Mouse (Mus musculus) thymus, postnatal 25 days (tissue): ENCODE measurements around the gene Fis1.
"Not testable (repeated sequence)": the region's sequence is repeated elsewhere in the genome, so short reads cannot be mapped to it uniquely, and the experiment has no call there.

Source experiments
- DNase-seq: peaks from one replicate; pipeline ENCODE4 v3.0.0; 2022

Fis1 gene

DNA sequence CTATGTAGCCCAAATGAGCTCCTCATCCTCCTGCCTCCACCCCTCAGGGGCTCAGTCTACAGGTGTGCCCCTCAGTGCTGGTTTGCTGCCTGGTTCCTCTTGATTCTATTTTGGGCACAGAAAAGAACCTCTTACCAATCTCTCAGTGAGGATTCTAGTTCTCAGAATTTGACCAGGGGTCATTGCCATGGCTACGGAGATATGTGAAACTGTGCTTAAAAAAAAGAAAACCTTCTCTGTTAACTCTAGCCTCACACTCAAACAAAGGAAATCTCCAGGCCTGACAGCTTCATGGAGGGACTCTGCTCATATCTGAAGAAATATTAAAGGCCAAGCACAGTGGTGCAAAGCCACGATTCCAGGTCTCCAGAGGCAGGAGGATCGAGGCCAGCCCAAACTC is 10.3 kb upstream of the Fis1 start:
- DNase-seq, result no peak

- no peak for DNase-seq
These were observed 9.7 kb upstream of the Fis1 start for GRCm38 (mm10) chr5:136943382-136943781.

GRCm38 (mm10) chr5:136945084-136945483 is 8.0 kb upstream of the Fis1 start:
- DNase-seq, result no peak

DNA sequence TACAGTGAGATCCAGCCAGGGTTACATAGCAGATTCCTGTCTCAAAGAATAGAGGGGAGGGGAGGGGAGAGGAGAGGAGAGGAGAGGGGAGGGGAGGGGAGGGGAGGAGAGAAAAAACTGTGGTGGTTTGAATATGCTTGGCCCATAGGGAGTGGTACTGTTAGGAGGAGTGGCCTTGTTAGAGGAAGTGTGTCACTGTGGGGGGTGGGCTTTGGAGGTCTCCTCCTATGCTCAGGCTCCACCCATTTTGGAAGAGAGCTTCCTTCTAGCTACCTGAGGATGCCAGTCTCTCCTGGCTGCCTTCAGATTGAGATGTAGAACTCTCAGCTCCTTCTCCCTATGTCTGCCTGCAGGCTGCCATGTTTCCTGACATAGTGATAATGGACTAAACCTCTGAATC is 5.2 kb upstream of the Fis1 start:
- no peak for DNase-seq

DNA sequence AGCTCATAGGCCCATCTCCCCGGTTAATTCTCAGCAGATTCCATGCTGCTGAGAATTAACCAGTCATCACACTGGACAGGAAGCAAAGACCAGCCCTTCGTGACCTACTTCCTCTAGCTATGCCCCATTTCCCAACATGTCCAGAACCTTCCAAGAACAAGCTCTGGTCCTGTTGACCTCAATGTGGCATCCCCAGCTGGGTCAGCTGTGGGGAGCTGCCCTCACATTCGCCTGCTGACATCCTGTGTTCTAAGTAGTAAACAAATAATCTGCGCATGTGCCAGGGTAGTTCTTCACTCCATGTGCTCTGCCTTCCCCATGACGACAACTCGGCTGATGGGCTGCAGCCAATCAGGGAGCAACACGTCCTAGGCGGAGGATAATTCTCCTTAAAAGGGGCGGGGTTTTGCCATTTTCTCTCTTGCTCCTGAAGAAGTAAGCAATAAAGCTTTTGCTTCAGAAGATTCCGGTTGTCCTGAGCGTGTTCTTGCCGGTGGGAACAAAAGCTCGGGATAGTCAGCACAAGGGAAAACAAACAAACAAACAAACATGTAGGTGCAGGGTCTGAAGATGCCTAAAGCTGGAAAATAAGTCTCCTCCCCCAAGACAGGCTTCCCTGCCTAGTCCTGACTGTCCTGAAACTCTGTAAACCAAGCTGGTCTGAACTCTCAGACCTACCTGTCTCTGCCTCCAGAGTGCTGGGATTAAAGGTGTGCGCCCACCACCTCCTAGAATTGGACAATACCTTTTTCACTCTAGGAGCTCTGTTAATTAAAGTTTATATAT is 3.3 kb upstream of the Fis1 start:
- DNase-seq, result not testable (repeated sequence)

DNA sequence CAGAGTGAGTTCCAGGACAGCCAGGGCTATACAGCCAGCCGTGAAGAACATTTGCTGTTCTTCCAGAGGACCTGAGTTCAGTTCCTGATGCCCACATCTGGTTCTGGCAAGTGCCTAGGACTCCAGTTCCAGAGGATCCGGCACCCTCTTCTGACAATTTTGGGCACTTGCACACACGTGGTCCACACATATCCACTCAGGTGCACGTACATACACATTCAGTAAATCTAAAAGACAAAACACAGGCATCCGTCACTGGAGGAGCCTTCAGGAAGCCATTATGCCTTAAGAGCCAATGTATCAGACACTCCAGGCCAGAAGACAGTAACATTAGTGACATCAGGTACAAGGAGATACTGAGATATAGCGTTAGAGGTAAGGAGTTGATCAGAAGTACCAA is 2.6 kb upstream of the Fis1 start:
- DNase-seq, result no peak

GRCm38 (mm10) chr5:136952153-136952552 is 922 bp upstream of the Fis1 start:
- no peak for DNase-seq

DNA sequence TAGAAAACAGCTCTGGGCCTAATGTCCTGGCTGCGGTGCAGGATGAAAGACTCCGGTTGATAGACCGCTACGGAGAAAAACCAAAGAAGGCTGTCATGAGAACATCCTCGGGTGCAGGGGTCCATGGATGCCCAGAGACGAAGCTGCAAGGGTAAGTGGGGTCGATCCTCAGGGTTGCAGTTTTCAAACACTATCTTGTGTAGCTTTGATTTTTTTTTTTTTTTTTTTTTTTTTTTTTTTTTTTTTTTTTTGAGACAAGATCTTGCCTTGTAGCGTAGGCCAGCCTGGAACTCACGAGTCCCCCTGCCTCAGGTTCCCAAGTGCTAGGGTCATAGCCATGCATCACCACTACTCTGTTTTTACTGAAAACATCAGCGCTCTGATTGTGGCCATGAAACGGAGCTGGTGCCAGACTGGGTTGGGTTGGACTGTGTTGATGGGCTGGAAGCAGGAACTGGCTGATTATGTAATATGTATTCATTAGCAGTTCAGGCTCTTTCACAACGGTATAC is 421 bp downstream of the Fis1 start:
- no peak for DNase-seq

GRCm38 (mm10) chr5:136955622-136956021 is 2.5 kb downstream of the Fis1 start:
- DNase-seq, result no peak

GRCm38 (mm10) chr5:136957250-136957649 is 4.2 kb downstream of the Fis1 start:
- no peak for DNase-seq

- no peak for DNase-seq
These were observed 6.0 kb downstream of the Fis1 start for GRCm38 (mm10) chr5:136958991-136959605.

DNA sequence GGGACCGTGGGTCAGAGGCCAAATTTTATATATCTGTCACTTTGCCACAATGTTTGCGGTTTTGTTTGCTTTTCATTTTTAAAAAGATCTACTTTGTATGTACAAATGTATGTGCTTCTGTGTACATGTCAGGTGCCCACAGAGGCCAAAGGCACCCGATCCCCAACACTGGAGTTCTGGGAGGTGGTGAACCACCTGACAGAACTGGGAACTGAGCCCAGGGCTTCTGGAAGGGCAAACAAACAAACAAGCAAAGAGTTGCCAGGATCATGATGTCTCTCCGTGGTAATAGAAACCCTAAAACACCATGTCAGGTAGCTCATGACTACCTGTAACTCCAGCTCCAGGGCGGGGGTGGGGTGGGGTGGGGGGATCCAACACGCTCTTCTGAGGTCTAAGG is 7.0 kb downstream of the Fis1 start:
- no peak for DNase-seq

DNA sequence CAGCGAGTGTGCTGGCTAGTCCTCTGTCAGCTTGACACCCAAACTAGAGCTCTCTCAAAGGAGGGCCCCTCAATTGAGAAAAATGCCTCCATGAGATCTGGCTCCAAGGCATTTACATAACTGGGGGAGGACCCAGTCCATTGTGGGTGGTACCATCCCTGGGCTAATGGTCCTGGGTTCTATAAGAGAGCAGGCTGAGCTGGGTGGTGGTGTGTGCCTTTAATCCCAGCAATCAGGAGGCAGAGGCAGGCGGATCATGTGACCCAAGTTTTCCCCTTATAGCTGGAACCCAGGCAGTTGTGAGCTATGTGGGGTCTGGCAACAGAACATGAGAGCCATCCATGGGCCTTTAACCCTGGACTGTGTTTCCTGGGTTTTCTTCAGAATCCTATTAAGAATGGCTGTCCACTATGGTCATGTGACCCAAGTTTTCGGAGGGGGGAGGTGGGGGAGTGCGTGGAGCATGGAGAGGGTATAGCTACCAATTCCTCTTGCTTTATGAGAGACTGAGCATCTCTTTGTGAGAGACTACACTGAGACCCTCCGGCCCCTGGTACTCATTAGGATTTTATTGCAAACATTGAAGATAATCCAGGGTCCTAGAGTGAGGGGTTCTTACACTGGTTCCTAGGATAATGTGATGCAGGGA is 8.4 kb downstream of the Fis1 start:
- no peak for DNase-seq

- DNase-seq, result peak; percentile 91
These were observed 8.9 kb downstream of the Fis1 start for GRCm38 (mm10) chr5:136961983-136962461.

DNA sequence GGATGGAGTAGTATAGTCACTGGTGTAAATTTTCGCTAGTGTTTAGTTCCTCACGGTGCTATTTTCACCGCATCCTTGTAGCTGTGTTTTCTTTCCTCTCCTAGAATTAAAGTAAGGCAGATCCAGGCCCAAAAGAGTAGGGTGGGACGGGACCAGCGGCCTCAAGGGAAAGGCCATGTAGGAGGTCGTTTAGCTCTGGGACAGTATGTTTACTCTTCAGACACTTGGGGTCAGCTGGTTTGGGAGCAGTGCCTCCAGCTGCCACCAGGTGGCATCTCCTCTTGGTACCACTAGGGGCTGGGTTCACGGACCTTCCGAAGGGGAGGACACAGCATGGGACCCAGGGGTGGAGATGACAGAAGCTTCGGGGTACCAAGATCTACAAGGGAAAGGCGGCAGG is 9.4 kb downstream of the Fis1 start:
- DNase-seq, result peak; percentile 81

GRCm38 (mm10) chr5:136962966-136963540 is 10.0 kb downstream of the Fis1 start:
- no peak for DNase-seq

- no peak for DNase-seq
These were observed 12.1 kb downstream of the Fis1 start for GRCm38 (mm10) chr5:136965210-136965609.

DNA sequence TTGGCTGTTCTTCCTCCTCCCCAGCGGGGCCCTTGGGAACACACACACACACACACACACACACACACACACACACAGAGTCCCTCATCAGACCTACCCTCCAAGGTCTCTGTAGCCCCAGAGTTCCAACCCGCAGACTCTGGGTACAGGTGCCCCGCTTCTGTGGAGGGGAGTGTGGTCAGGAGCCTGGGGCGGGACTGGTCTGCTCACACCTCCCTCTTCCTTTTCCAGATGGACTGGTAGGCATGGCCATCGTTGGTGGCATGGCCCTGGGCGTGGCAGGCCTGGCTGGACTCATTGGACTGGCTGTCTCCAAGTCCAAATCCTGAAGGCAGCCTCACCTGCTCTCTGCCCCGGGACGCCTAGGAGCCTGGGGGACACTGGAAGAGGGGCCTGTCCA is 12.6 kb downstream of the Fis1 start:
- DNase-seq, result no peak

DNA sequence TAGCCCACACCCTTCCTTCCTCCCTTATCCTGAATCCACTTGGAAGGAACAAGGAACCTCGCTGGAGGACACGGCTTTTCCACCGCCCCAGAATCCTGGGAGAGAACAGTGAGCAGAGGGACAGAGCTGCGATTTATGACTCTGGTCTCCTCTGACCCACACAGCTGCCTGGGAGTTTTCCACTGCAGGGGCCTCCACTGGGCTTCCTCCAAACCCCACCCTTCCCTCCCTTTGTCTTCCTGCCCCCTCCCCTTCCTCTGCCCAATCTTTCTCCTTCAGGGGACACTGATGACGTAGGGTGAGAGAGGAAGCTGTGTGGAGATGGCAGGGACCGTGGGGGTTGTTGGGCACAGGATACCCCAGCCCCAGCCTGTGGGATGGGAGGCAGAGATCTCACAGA is 13.3 kb downstream of the Fis1 start, which contains the start of gene Cldn15:
TSS of gene Cldn15 (plus strand) at position 286 of the 400 bp plus-strand sequence.
- no peak for DNase-seq

DNA sequence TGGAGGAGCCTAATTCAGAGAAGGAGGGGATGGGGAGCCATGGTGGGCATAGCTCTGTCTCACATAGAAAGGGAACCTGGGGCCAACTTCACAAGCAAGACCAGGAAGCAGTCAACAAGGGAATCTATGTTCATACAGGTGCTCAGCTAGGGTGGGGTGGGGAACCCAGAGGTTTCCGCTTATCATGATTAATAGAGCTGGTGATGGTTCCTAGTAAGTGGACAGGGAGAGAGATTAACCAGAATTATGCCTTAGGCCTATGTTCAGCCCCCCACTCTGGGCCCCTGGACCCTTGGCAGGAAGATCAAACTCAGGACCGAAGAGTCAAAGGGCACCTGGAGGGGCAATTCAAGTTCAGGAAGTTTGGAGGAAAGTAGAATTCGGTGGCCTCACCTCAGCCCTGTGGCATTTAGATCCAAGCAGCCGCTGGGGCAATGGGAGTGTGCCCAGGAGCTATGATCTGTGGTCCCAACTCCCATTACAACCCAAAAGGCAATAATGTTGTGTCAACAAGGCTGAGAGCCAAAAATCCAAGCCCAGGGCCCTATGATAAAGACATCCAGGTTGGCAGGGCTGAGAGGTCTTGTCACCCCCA is 13.9 kb downstream of the Fis1 start:
- DNase-seq, result no peak

DNA sequence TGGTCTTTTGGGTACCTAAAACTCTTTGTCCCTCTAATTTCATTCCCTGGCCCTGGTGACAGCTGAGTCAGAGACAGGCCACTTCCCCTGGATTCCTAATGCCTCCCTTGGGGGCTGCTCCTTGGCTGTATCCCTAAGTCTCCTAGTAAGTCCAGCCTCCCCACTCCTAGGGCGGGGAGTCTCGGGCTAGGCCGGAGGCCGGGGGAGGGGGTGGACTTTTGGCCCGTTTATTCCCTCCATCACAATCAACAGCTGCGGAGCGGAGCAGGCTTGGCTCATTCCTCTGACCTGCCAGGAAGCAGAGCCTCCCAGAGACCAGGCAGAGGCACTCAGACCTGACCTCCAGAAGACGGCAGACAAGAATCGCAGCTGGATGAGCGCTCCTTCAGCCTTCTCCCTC is 14.5 kb downstream of the Fis1 start:
- no peak for DNase-seq

GRCm38 (mm10) chr5:136970703-136971102 is 17.6 kb downstream of the Fis1 start:
- DNase-seq, result peak; percentile 68

DNA sequence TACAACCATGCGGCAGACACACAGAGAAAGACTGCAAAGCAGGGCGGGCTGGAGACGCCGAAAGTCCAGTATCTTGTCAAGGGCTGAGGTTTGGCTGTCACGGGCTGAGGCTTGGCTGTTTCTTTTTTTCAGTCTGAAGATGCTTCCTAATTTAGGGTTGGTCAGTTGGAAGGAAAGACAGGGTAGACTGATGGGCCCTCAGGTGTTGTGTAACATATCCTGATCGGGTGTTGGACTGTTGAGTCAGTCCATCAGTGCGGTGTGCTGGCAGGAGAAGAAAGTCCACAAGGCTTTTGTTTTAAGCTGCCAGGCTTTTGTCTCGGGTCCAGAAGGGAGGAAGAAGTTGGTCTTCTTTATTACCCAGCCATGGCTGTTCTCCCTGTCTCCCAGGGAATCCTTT is 20.6 kb downstream of the Fis1 start:
- no peak for DNase-seq
